8 mouse cellular contexts compared by ENCODE assay signal in genomic region chr13:43480957-43481858, GRCm38 (mm10). TPM values are rescaled to one million over a fixed set of nuclear protein-coding genes. Genes with fewer than 3 reads are reported as not detected.
DNase-seq lines count a peak whose midpoint lies in the region; ATAC-seq lines count a peak whose summit lies in the region.

Gene Ranbp9 (minus strand): TSS chr13:43481282.

- DNase-seq in adipocyte (ENCODE audit: low spot score): peak; percentile 57
- peak; percentile 79 for DNase-seq in embryo, embryonic 10 days (ENCODE audit: low spot score)
- DNase-seq in gastrocnemius, postnatal 14 days: peak; percentile 83
- DNase-seq in induced T-regulatory cell, adult 2 months (ENCODE audit: low read depth): peak; percentile 80
- DNase-seq in left cerebral cortex, adult 8-10 months (ENCODE audit: low spot score in 2 of 2): peak; percentile 67 to 70
- peak; percentile 58 to 71 for DNase-seq in right cerebral cortex, adult 2 months (ENCODE audit: low spot score in 2 of 2)
- peak; percentile 67 to 76 for DNase-seq in urinary bladder, postnatal 36 days (ENCODE audit: low spot score in 2 of 2)

- ATAC-seq in megakaryocyte, adult 5-6 weeks (ENCODE audit: poor library complexity, severe bottlenecking): peak; percentile 60

- intact Hi-C loops in gastrocnemius, postnatal 14 days (cut with DNase I; ENCODE audit: low total_unique reads): loop anchor here (10.0 kb wide), 1 partner anchor 54 kb away; no protein-coding TSS in a partner anchor

RNA-seq across cellular contexts. Expression of gene Ranbp9, which starts in this region (rescaled TPM):
- 10 to 100 TPM; 33.5 to 36.1 TPM for total RNA-seq in gastrocnemius, postnatal 14 days (2021)
- 100 to 1,000 TPM in 2 of 4 experiments, 10 to 100 TPM in 2; 89.3 to 109 (median 100) TPM for total RNA-seq in left cerebral cortex, adult 8-10 months (2022)
- 117 and 133 TPM in 2 replicates for total RNA-seq in megakaryocyte, adult 5-6 weeks (2015)
- 119 and 134 TPM in 2 replicates for total RNA-seq in megakaryocyte, adult 5-6 weeks (2017)

Comparison
In these comparisons a context has a peak if more than half of its experiments do, and no peak if none do; other contexts are left out.
1. Peak in every context shown above with its lines: DNase-seq and ATAC-seq.